Mouse (Mus musculus): Measurements from ENCODE around the gene Fam83g.

DNA sequence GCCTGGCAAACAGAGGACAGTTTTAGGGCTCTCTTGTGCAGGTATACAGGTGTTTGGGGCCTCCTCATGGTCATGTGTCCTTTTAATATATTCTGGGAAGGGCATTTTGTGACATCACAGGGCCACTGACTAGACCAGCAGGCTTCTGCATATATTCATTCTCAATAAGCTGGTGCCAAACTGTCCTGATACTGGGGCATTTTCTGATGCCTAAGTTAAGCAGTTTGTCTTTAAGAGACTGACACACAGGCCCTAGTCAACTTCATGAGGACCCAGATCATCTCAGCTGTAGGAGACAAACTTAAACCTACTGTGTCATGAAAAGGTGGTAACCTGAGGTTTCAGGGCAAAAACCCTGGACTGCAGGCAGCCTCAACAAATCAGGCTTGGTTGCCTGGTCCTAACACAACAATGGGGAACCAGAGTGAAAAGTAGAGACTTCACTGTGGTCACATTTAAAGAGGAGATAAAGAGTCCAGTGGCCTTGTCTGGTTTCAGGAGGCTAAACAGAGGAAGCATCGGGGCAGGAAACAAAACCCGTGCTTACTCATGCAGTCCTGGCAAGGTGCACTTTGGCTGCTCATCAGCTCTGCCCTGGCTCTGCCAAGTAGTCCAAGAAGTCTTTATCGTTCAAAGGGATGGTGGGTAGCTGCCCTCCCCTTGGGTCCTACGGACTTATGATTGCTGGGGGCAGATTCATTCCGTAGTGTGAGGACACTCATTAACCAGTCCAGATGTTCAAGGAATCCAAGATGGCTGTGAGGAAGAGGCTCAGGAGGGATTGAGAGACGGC lies 35.7 kb upstream of the Fam83g start:
- TF ChIP-seq CTCF (IDR thresholded peaks at IDR 0.05; ENCODE audit: control insufficient read depth, insufficient read depth, insufficient read length) (no peak), CEBPB (IDR thresholded peaks at IDR 0.05; ENCODE audit: low read depth) (no peak)

Measured in C2C12 (cell line).